Mouse (Mus musculus) lung, postnatal 0 days (tissue): ENCODE data around the gene Gm20458.

Source experiments
- CTCF ChIP-seq: IDR thresholded peaks from 2 replicates; pipeline ENCODE4 v1.5.1; 2016; ENCODE audit warnings: antibody characterized with exemption, mild to moderate bottlenecking
- EP300 ChIP-seq: IDR thresholded peaks from 2 replicates; pipeline ENCODE4 v1.6.1; 2016; ENCODE audit warnings: antibody characterized with exemption, mild to moderate bottlenecking, control low read depth

- TF ChIP-seq EP300 (0 out of 2 replicates have a peak, but pooled peaks have one; percentile 5), CTCF (no peak)
These were observed 49.9 kb downstream of the Gm20458 start for GRCm38 (mm10) chr2:164510621-164511190.
